Mouse (Mus musculus): ENCODE results near the gene Fbxo31.
A peak's percentile ranks its signal among the peaks of the same experiment; 100 is the strongest.
"Not testable (repeated sequence)": the region's sequence is repeated elsewhere in the genome, so short reads cannot be mapped to it uniquely, and the experiment has no call there.

The Fbxo31 gene

DNA sequence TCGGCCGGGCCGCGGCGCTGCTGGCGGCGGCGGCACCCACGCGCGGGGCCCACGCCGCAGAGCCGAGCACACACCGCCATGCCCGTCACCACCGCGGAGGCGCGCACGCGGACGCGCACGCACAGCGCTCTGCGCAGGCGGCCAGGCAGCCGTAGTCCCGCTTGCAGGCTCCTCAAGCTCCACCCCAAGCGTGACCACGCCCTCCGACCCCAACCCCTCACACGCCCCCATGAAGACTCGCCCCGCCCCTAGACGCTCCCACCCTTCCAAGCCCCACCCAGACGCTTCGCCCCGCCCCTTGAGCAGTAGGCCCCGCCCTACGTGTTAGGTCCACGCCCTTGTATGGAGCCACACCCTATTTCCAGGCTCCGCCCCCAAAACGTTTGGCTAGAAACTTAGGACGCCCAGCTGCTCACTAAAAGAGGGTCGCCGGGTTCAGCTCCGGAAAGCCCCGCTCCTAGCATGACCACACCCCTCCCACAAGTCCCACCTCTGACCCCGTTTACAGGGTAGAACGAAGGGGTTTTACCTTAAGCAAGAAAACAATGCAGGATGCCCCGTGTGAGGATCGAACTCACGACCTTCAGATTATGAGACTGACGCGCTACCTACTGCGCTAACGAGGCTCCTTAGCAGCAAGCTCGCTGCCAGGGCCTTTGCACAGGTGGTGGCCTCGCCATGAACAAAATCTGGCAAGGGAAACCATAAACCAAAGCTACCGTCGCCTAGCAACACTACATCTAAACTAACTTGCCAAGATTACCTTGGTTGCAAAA lies at the start of gene Fbxo31:
TSS of gene Fbxo31 (minus strand) at position 131 of the 776 bp plus-strand sequence.
- DNase-seq (ENCODE audit: low spot score) = peak; percentile 97

DNA sequence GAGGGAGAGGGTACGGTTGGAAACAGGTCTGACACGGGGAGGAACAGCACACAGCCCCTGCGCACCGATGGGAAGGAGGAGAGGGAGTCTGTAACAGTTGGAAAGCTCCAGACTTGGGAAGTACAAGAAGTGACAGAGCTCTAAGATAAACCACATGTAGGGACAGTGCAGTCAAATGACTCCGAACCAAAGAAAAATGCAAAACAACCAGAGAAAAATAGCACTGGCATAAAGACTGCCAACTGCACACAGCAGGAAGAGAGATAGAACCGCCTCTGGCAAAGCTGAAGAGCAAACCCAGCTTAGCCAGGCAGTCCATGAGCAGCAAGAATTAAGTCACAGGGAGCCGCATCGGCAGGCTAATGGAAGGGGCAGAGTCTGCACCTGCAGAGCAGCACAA lies 44.4 kb upstream of the Fbxo31 start:
- no peak for DNase-seq (ENCODE audit: low spot score)

DNA sequence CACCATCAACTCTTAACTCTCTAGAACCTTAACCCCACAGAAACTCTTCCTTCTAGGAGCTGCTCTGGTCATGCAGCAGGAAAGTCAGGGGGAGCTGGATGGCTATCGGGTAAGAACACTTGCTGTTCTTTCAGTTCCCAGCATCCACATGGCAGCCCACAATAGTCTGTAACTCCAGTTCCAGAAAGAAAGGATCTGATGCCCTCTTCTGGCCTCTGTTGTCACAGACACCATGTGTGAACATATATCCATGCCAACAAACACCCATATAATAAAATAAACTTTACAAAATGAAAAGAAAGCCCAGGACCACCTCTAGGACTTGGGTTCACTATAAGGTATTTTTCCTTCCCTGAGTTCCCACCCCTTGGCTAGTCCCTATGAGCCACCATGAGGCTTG lies 43.3 kb upstream of the Fbxo31 start:
- DNase-seq (ENCODE audit: low spot score) = no peak

DNA sequence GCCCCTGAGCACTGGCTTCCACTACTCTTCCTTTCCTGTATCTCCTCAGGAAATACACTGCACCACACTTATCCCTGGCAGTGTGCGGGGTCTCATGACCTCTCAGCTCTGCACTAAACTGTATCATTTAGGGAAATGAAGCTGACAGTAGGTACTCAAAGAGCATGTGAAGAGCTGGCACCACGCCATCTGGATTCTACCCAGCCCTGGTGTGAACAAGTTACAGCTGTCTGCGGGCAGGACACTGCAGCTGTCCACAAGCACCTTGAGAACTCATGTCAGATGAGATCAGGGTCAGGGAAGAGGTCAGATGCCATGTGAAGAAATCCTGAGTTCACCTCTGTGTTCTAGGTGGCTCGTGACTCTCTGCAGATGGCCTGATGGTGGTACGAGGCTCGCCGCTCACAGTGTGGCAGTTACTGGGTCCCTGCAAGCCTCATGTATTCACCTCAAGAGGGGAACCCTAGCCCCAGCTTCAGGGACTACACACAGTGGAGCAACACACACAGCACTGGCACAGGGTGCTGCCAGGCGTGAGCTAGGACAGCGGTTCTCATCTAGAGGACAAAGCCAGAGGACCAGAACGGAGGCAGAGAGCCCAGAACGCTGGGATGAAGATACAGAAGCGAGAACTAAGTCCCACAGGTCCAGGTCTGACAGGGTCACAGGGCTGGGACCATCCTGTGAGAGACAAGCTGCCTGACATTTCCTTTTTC lies 42.4 kb upstream of the Fbxo31 start:
- no peak for DNase-seq (ENCODE audit: low spot score)

DNA sequence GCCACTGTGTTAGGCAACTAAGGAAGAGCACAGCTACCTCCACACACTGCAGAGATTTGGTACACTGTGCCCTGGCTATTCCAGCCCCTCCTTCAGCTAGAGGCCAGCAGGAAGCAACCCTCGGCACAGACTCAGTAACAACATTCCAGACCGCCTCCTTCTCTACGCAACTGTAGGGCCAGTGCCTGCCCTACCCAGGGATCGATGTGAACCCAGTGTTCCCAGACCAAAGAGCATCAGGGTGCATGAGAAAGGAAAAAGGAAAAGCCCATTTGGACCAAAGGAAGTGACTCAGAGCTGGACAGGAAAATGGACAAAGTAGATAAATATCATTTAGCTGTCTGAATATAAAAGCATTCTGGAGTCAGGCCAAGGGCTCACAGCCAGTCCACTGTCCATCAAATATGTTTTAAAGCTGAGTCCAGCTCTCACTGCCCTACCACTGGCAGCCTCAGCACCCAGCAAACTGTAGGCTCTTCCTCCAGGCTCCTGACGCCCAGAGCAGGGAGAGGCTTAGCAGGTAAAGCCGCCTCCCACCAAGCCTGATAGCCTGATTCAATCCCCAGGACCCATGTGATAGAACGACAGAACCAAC lies 40.9 kb upstream of the Fbxo31 start:
- no peak for DNase-seq (ENCODE audit: low spot score)

DNA sequence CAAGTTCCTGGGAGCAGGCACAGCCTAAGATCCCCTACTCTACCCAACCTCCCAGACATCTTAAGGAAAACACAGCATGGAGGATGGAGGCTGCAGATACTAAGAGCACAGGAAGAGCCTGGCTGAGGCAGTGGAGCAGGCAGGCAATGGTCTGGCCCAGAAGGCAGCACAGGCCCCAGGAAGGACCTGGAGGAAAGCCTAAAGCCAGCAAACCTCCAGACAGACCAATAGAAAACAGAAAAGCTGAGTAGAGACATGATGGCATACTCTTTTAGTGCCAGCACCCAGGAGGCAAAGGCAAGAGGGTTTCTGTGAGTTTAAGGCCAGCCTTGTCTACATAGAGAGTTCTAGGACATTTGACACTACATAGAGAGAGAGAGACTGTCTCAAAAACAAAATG lies 34.8 kb upstream of the Fbxo31 start:
- no peak for DNase-seq (ENCODE audit: low spot score)

DNA sequence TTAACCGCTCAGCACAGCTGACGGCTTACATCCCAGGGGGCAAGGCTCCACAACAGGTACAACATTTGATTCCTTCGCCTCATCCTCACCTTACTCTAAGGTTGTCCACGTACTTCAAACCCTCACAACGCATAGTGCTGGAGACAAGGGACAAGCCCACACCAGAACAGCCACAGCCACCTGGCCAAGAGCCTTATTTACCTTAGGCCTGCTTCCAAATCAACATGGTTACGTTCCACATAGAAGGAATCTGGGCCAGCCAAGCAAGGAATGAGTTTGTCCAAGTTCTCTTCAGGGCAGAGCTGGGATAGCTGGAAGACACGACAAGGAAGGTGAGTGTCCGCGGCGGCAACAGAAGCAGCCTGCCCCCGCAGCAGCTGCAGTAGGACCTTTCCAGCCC lies 31.3 kb upstream of the Fbxo31 start:
- no peak for DNase-seq (ENCODE audit: low spot score)

DNA sequence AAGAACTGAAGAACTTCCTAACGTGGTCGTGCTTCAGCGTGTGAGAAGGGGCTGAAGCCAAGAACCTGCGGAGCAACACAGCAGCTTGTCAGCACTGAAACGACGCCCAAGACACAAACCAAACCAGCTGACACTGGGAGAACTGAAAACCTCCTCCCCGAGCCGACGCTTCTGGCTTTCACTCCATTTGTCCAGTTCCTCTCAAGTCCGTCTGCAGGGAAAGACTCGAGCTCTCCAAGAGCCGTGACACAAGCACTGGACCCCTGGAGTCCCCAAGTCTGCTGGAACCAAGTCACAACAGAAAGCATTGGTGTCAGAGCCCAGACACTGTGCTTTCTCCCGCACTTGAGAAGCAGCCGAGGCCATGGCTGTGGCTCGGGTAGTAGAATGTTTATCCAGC lies 30.6 kb upstream of the Fbxo31 start:
- no peak for DNase-seq (ENCODE audit: low spot score)

DNA sequence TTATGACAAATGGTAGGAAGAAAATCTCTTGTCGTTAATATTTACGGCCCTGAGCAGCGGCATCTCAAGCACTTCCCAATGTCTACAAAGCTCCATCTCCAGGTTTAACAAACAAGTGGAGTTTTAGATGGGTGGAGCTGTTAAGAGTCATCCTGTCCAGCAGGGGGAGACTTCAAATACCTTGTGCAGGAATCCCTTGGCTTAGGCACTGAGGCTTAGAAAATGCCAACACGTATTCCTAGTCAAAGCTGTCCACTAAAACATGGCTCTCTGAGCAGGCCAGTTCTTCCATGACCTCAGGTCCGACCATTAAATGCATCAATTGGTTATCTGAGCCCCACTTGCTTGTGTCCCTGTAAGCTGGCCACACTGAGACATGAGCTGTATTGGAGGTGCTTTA lies 29.1 kb upstream of the Fbxo31 start:
- DNase-seq (ENCODE audit: low spot score) = peak; percentile 34

DNA sequence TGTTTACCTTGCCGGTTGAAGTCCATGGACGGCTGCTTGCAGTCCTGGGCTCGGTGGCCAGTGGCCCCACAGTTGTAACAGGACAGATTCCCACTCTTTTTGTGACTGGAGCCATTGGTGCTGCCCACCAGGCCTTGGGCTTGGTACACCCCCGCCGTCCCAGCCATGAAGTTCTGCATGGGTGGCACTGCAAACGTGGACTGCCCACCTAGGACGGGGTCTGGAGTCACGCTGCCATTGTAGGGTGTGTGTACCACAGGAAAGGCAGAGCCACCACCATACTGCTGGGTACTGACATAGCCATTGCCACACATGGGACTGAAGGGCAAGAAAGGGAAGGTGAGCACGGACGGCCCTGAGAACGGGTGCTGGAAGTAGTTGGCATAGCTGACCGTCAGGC lies 25.2 kb upstream of the Fbxo31 start:
- DNase-seq (ENCODE audit: low spot score) = no peak

DNA sequence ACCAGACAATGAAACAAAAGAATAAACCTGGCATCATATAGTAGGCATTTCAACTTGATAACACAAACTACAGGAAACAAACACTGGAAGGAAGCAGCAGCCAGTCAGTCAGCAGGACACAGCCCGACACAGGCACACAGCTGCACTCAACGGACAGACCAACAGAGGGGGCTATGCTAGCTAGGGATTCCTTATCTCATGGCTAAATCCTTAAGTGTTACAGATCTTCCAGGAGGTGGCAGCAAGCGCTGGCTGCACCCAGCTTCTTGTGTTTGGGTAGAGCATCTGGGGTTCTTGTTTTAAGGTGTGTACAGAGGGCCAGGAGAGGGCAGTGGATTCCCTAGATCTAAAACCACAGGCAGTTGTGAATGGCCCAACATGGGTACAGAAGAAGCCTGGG lies 24.3 kb upstream of the Fbxo31 start:
- peak; percentile 84 for DNase-seq (ENCODE audit: low spot score)

DNA sequence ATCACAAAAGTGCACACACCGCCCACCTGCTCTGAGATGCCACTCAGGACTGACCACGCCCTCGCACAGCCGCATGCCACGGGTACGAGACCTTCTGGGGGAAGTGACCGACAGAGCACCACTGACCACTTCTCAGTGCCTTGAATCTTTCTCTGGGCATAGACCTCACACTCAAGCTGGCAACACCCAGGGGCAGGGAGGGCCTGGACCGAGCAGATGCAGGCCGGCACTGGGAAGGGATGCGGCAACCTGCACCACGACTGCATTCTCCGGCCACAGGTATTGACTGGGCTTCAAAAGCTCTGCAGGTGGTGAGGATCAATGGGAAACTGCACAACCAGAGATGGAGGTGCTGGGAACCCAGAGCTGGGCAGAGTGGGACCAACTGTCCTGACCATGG lies 23.8 kb upstream of the Fbxo31 start:
- DNase-seq (ENCODE audit: low spot score) = no peak

DNA sequence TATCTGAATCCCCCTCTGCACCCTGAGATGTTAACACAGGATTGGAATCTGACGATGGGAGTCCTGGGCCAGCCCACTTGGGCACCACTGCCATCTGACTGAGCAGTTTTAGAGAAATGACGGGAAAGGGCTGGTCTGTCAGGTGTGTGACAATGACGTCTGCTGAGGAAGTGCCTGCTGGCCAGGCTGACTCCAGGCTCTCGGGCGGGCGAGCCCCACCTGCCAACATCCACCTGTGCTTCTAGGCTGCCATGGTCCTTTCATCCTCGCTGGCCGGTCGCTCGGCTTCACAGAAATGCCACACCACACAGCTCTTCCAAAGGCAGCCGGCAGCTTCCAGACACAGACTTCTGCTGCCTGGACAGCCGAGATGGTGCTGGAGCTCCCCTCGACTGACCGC lies 21.2 kb upstream of the Fbxo31 start:
- DNase-seq (ENCODE audit: low spot score) = no peak

DNA sequence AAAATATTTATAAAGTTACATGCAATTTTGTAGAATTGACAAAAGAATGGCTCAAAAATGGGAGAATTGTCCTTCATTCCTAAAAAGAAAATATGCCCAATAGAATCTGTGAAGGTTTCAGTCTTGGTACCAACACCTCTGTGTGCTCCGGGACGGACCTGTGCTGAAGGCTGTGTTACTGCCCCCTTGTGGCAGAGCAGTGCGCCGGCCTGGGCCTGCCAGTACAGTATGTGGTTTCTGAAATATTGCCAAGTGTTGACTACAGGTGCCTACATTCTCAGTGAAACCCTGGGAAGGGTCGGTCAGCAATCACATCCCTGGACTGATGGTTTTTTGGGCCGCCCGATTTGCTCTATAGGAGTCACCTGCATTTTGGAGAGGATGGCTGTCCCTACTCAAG lies 20.3 kb upstream of the Fbxo31 start:
- DNase-seq (ENCODE audit: low spot score) = peak; percentile 80

DNA sequence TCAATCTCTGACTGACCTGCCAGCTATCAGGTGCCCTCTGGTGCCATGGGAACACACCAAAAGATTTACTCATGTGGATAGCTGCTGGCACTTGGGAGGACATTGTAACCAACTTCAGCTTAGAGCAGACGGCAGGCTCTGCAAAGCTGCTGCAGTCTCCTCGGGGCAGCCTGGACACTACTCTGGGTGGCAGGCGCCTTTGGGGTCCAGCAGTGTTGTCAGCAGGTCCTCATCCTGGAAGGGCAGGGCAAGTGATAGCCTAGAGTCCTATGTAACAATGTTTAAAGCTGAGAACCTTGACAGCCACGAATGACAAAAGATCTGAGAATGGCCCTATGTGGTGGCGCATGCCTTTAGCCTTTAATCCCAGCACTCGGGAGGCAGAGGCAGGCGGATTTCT lies 19.6 kb upstream of the Fbxo31 start:
- DNase-seq (ENCODE audit: low spot score) = no peak

DNA sequence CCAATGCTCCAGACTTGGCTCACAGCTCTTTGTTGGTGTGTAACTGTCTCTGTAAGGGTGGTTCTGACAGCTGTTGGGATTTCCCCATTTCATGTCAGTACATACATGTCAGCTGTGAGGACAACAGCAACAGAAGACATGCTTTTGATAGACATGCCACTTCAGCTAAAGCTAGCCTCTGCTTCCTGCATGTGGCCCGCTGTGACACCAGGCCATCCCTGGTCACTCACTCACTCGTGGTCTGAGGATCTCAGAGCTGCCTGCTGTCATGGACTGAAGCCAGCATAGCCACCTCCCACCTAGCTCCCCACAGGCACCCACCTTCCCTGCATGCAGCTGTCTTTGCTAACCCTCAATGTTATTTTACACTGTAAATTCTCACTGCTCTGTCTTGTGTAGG lies 18.9 kb upstream of the Fbxo31 start:
- not testable (repeated sequence) for DNase-seq (ENCODE audit: low spot score)

DNA sequence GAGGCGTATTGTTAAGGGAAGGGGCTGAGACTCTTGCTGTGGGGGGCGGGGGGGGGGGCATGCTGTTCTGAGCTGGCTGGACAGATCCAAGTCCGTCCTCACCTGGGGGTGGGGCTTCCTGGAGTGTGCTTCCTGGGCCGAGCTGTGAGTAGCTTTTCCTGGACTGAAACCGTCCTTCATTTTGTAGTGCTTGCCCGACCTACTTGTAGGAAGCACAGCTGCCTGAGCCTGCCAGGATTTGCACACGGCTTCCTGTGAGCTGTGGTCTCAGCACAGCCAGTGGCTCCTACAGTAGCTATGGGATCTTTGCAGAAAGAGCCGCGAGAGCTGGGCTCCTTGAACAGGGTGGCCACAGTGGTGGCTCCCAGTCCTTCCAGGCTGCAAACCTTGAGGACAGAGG lies 15.4 kb upstream of the Fbxo31 start:
- DNase-seq (ENCODE audit: low spot score) = no peak

DNA sequence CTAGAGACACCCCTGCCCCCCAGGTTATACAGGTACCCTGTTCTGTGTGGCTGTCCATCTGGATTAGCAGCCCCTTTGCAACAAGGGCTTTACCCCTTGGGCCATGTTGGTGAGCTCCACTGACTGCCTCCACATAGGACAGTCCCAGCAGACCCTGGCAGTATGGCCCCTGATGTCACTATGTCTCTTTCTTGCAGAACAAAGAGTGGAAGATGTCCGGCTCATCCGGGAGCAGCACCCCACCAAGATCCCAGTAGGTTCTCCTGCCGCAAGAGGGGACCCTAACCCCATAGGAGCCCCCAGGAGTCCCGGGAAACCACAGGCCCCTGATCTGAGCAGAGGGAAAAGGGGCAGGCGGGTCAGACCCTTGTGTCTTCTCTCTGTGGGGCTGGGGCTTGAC lies 14.7 kb upstream of the Fbxo31 start:
- no peak for DNase-seq (ENCODE audit: low spot score)

DNA sequence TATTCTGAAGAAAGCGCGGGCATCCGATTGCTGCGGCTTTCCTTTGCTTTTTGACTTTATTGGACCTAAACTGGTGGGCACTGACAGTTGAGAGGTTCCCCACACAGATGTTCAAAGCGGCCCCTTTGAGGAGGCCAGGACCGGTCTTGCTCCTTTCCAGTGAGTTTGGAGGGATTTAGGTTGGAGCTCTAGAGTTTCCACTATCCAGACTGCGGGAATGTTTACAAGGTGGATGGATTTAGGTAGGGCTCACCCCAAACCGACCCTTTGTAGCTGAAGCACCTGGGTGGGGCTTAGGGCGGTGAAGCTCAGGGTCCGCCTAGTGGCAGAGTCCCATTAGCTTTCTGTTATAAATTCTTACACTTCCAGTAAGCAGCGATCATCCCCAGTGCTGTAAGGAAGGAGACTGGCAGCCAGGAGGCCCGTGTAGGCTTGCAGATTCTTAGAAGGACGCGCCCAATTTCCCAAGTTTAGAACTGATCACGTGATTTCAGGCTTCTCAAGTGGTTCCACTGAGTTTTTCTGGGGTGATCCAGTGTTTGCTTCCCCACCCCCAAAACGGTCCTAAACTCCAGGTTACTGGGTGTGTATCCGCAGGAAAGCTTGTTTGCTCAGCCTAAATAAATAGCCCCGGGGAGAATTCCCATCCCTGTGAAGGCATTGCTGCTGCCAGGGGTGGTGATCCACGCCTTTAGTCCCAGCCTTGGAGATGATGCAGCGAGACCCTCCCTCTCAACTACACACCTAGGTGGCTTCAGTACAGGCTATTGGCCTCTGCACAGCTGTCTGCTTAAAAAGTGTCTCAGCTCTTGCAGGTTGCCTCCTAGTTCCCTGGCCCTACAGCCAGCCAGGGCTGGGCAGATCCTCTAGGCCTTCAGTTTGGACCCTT lies 12.8 kb upstream of the Fbxo31 start:
- DNase-seq (ENCODE audit: low spot score) = peak; percentile 64

DNA sequence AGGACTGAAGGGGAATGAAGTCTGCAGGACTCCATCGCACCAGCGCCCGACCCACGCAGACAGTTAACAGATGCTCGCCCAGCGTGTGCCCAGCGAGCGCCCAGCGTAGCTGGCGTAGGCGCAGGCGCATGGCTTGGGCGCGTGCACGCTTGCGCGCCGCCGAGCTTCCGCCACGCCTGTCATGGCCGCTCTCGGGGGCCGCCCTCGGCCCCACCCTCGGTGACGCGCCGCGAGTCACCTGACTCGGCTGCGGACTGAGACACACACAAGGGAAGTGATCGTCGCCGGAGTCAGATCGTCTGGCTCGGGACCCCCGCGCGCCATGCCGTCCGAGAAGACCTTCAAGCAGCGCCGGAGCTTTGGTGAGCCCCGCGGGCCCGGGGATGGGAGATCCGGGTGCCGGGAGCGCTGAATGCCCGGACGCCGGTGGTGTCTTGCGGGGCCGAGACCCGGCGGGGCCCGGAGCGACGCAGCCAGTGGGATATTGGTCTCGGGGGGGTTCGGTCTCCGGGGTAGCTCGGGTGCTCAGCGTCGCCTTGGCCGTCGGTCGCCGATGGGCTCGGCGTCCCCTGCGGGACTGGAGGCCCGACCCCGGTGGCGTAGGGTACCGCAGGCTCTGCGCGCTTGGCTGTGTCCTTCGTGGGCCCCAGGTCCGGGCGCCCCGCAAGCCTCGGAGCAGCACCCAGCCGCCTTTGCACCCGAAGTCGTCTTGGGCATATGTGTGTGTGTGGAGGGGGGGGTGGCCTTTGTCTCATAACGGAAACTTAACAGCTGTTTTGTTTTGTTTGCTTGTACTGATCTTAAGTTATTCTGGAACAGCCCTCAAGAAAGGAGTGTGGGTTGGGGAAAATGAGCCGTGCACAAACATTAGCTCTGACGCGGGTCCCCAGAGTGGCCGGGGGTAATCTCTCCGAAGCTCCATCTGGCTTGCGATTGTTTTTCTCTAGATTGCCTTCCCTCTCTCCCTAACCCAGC lies 11.9 kb upstream of the Fbxo31 start, which contains the start of gene Map1lc3b:
TSS of gene Map1lc3b (plus strand) at position 159 of the 975 bp plus-strand sequence.
- DNase-seq (ENCODE audit: low spot score) = peak; percentile 96

DNA sequence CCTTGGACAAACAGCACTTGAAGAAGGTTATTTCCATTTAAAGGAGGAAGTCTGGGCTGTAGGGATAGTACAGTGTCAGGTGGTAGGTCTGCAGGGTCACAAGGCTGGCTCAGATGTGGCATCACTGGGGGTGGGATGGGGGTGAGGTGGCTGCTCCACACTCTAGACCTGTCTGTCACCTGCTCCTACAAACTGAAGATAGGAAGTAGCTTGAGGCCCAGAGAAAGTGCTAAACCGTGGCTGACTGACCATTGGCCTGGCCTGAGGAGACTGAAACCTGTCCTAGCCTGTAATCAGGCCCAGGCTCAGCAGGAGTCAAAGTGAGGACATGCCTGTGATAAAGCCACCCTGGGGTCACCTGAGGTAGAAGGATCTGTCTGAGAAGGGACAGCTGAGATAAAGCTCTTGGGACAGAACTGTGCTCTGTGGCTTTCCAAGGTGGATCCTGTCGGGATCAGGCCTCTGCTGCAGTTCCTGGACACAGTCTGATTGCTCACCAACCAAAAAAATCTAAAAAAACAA lies 10.7 kb upstream of the Fbxo31 start:
- DNase-seq (ENCODE audit: low spot score) = no peak
